Mouse (Mus musculus): ENCODE measurements at regions not wholly inside any gene's neighbourhood (a gene's known extent, or its start where the extent isn't known, plus 50 kb on each side); places are given as distances from the start of the nearest gene placed in this dataset.

DNA sequence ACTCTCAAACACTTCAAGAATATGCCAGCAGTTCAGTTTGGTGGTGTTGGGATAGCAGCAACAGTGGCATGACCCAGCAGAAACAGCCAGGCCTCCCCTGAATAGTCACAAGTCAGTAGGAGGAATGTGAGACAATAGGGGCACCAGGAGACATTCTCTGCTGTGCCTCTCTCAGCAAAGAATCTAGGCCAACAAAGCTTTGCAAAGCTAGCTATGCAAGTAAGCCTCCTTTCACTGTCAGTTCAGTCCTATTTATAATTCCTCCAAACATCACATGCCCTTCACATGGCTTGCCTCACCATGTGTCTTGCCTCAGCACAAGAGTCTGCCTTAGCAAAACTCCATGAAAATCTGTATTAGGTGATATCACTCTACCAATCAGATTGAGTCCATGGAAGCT, 454.1 kb upstream of the Celf2 start:
- H3K9ac ChIP-seq, result no peak overlapping the region
- H3K27ac ChIP-seq, result no peak overlapping the region
- no peaks in the 10 kb centered on the region for H3K4me1 ChIP-seq
- no peaks in the 10 kb centered on the region for H3K9me3 ChIP-seq
- H3K36me3 ChIP-seq (replicated peaks), result no peaks in the 10 kb centered on the region
- no peak overlapping the region for H3K4me2 ChIP-seq
- no peaks in the 10 kb centered on the region for H3K27me3 ChIP-seq
- ATAC-seq (ENCODE audit: low FRiP score), result no peak
- no peak overlapping the region for H3K4me3 ChIP-seq (replicated peaks)

DNA sequence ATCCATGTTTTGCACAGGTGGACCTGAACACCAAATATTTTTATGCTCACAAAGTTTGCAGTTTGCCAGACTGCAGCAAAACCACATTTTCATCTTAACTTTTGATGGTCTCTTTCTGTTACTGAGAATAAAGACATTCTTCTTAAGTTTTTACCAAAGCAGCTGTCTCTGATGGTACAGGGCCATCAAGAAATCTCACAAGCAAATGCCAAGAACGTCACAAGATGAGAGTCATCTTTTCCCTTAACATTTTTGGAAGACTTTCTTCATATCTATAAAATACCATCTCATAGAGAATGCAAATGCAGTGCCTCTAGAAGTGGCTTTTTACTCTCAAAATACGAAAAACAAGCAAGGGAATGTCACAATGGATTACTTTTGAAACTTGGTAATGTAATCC, 444.8 kb upstream of the Celf2 start:
- no peak overlapping the region for H3K9ac ChIP-seq
- H3K4me2 ChIP-seq, result no peak overlapping the region
- H3K36me3 ChIP-seq (replicated peaks), result no peaks in the 10 kb centered on the region
- no peak overlapping the region for H3K4me3 ChIP-seq (replicated peaks)
- H3K4me1 ChIP-seq, result no peaks in the 10 kb centered on the region
- ATAC-seq (ENCODE audit: low FRiP score), result no peak
- H3K27me3 ChIP-seq, result no peaks in the 10 kb centered on the region
- H3K9me3 ChIP-seq, result no peaks in the 10 kb centered on the region
- H3K27ac ChIP-seq, result no peak overlapping the region
- 79% methylated on average over 2 of the region's 2 CpGs for WGBS

DNA sequence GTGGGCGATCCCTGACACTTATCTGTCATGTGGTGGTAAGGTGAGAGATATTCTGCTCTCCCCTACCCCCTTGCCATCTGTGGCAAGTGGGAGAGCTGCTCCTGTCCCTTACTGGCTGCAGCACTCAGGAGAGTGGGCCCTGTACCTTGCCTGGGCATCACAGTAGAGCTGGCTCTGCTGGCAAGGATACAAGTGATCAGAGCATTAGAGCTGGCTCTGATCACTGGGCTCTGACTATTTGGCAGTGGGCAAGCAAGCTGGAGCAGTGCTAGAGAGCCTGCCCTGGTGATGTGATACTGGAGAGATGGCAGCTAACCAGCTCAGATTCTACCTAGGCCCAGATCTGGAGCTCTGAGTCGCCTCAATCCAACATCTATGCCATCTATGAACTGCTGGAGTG, 443.5 kb upstream of the Celf2 start:
- no peaks in the 10 kb centered on the region for H3K36me3 ChIP-seq (replicated peaks)
- WGBS, result 96% methylated on average over 2 of the region's 2 CpGs
- H3K9me3 ChIP-seq, result no peaks in the 10 kb centered on the region
- no peak for ATAC-seq (ENCODE audit: low FRiP score)
- no peaks in the 10 kb centered on the region for H3K27me3 ChIP-seq
- H3K4me2 ChIP-seq, result no peak overlapping the region
- H3K9ac ChIP-seq, result no peak overlapping the region
- H3K27ac ChIP-seq, result no peak overlapping the region
- H3K4me1 ChIP-seq, result no peaks in the 10 kb centered on the region
- H3K4me3 ChIP-seq (replicated peaks), result no peak overlapping the region

DNA sequence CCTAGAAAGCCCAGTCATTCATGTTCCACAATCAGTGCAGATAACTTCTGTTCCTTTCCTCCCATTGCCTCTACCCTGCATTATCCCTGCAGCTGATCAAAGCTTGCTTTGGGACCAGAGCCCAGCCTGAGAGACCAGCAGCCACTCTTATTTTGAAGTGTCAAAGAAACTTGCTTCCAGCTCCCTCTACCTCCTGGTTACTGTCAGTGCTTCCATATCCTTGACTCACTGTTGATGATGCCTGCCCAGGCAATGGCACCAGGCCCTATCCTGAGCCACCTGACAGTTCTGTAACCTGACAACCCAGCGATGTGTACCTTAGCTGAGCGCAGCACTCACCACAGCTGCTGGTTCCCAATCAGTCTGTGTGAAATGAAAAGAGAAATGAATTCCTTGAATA, 435.6 kb upstream of the Celf2 start:
- no peak overlapping the region for H3K27ac ChIP-seq
- no peaks in the 10 kb centered on the region for H3K4me1 ChIP-seq
- no peaks in the 10 kb centered on the region for H3K36me3 ChIP-seq (replicated peaks)
- H3K9ac ChIP-seq, result no peak overlapping the region
- H3K27me3 ChIP-seq, result no peaks in the 10 kb centered on the region
- H3K4me3 ChIP-seq (replicated peaks), result no peak overlapping the region
- H3K9me3 ChIP-seq, result no peaks in the 10 kb centered on the region
- 54% methylated on average over 2 of the region's 2 CpGs for WGBS
- 0 out of 2 replicates have a peak, but pooled peaks have one; percentile 14 for ATAC-seq (ENCODE audit: low FRiP score)
- H3K4me2 ChIP-seq, result no peak overlapping the region

DNA sequence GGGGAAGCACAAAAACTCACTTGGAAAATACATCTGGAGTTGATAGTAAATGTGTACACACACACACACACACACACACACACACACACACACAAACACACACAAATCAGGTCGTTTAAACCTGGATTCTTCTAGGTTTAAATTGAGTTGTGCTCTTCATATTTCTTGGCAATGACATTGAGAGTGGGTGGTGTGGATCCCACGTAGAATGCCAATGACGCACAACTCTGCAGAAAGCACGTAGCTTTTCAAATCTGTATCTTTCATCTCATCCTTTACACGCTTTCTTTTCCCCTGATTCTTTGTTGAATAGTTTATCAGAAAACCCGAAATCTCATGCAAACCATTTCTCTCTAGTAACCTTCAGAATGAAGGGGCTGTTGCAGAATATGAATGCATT, 424.3 kb upstream of the Celf2 start:
- ATAC-seq (ENCODE audit: low FRiP score), result no peak
- Histone ChIP-seq H3K27ac (no peak overlapping the region), H3K4me2 (no peak overlapping the region), H3K9me3 (no peaks in the 10 kb centered on the region), H3K4me1 (no peaks in the 10 kb centered on the region), H3K27me3 (no peaks in the 10 kb centered on the region), H3K36me3 (replicated peaks) (no peaks in the 10 kb centered on the region), H3K9ac (no peak overlapping the region), H3K4me3 (replicated peaks) (no peak overlapping the region)
- WGBS, result 88% methylated on average over 6 of the region's 6 CpGs

DNA sequence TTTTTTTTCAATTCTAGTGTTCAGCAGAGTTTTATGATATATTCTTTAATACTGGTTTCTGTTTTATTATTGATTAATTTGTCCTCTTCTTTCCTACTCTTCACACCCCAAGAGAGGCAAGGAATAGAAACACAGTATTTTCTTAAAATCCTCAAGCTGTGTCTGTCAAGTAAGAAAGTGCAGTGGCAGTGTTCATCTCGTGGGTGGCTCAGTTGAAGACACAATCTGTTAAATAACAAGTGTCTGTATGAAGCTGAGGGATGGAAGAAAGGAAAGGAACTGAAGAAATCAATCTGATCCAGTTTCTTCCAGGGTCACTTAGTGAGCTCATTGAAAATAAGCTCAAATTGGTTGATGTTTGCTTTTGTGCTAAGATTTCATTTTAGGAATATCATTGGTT, 396.9 kb upstream of the Celf2 start:
- Histone ChIP-seq H3K27ac (no peak overlapping the region), H3K4me2 (no peak overlapping the region), H3K36me3 (replicated peaks) (no peaks in the 10 kb centered on the region), H3K4me1 (no peaks in the 10 kb centered on the region), H3K9me3 (no peaks in the 10 kb centered on the region), H3K27me3 (no peaks in the 10 kb centered on the region), H3K9ac (no peak overlapping the region), H3K4me3 (replicated peaks) (no peak overlapping the region)
- no peak for ATAC-seq (ENCODE audit: low FRiP score)
- WGBS, result 38% methylated on average over 1 of the region's 1 CpGs

DNA sequence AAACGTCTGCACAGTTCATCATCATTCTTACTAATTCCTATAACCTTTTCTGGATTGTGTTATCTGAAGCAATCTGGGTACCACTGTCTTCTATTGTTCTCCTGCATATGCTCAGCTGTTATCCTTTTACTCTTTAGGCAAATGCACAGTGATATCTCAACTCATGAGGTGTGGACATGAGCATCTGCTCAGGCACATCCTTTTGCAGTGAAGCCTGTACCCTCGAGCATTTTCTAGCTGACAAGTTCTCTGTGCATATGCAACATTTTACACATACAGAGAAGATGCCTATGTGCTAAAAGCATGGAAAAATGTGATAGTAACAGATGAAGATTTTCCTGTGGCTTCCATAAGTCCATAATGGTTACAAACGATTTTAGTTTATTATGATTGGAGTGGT, 384.4 kb upstream of the Celf2 start:
- no peaks in the 10 kb centered on the region for H3K27me3 ChIP-seq
- no peak overlapping the region for H3K27ac ChIP-seq
- H3K9me3 ChIP-seq, result no peaks in the 10 kb centered on the region
- no peak for ATAC-seq (ENCODE audit: low FRiP score)
- WGBS, result 82% methylated on average over 3 of the region's 3 CpGs
- no peaks in the 10 kb centered on the region for H3K4me1 ChIP-seq
- H3K4me2 ChIP-seq, result no peak overlapping the region
- H3K9ac ChIP-seq, result no peak overlapping the region
- H3K4me3 ChIP-seq (replicated peaks), result no peak overlapping the region
- H3K36me3 ChIP-seq (replicated peaks), result no peaks in the 10 kb centered on the region
